Mouse (Mus musculus): Measurements from ENCODE around the gene Supt20. TPM values are rescaled to one million over a fixed set of nuclear protein-coding genes. Genes with fewer than 3 reads are reported as not detected.
"Not testable (repeated sequence)": the region's sequence is repeated elsewhere in the genome, so short reads cannot be mapped to it uniquely, and the experiment has no call there.

The Supt20 gene
- polyA plus RNA-seq, 1 experiment from 2014 or later = 92.5 TPM

GRCm38 (mm10) chr3:54737317-54737716 lies 44.7 kb downstream of the Supt20 start:
- no peak for ATAC-seq (ENCODE audit: low FRiP score)
- no peaks in the 10 kb centered on the region for H3K9me3 ChIP-seq

GRCm38 (mm10) chr3:54741965-54742364 lies 49.4 kb downstream of the Supt20 start:
- ATAC-seq (ENCODE audit: low FRiP score) = no peak
- WGBS = 98% methylated on average over 11 of the region's 11 CpGs
- H3K27me3 ChIP-seq = no peaks in the 10 kb centered on the region

More at GRCm38 (mm10) chr3:54737317-54737716, 44.7 kb downstream of the Supt20 start:
- H3K4me2 ChIP-seq = no peak overlapping the region
- H3K4me3 ChIP-seq = no peak overlapping the region
- H3K27ac ChIP-seq = no peak overlapping the region
- no peaks in the 10 kb centered on the region for H3K27me3 ChIP-seq
- 99% methylated on average over 8 of the region's 8 CpGs for WGBS
- no peak overlapping the region for H3K9ac ChIP-seq
- peaks cover 39% of the 10 kb centered on the region for H3K36me3 ChIP-seq
- H3K4me1 ChIP-seq (replicated peaks) = peaks cover 22% of the 10 kb centered on the region

GRCm38 (mm10) chr3:54745799-54746198 lies 53.2 kb downstream of the Supt20 start:
- no peak overlapping the region for H3K27ac ChIP-seq
- H3K4me1 ChIP-seq (replicated peaks) = no peaks in the 10 kb centered on the region
- no peaks in the 10 kb centered on the region for H3K27me3 ChIP-seq
- H3K36me3 ChIP-seq = peaks cover 100% of the 10 kb centered on the region
- 59% methylated on average over 5 of the region's 5 CpGs for WGBS
- no peak overlapping the region for H3K9ac ChIP-seq
- ATAC-seq (ENCODE audit: low FRiP score) = no peak
- H3K9me3 ChIP-seq = no peaks in the 10 kb centered on the region
- H3K4me3 ChIP-seq = no peak overlapping the region
- no peak overlapping the region for H3K4me2 ChIP-seq

More at GRCm38 (mm10) chr3:54741965-54742364, 49.4 kb downstream of the Supt20 start:
- Histone ChIP-seq H3K4me3 (no peak overlapping the region), H3K9ac (no peak overlapping the region), H3K9me3 (no peaks in the 10 kb centered on the region), H3K4me2 (no peak overlapping the region), H3K27ac (no peak overlapping the region), H3K36me3 (peaks cover 82% of the 10 kb centered on the region), H3K4me1 (replicated peaks) (no peaks in the 10 kb centered on the region)

GRCm38 (mm10) chr3:54753411-54753810 lies 60.8 kb downstream of the Supt20 start:
- Histone ChIP-seq H3K27me3 (peaks cover 20% of the 10 kb centered on the region), H3K4me2 (no peak overlapping the region), H3K27ac (no peak overlapping the region), H3K9ac (no peak overlapping the region), H3K9me3 (no peaks in the 10 kb centered on the region), H3K36me3 (peaks cover 37% of the 10 kb centered on the region), H3K4me3 (no peak overlapping the region), H3K4me1 (replicated peaks) (peaks cover 21% of the 10 kb centered on the region)
- no peak for ATAC-seq (ENCODE audit: low FRiP score)
- 83% methylated on average over 4 of the region's 4 CpGs for WGBS

GRCm38 (mm10) chr3:54755145-54756041 lies 62.8 kb downstream of the Supt20 start, which contains the start of gene Smad9:
Smad9 (plus strand) TSS chr3:54755582.
- peak; percentile 90 for ATAC-seq (ENCODE audit: low FRiP score)
- Histone ChIP-seq H3K27ac (peak within 1 kb of the TSS; percentile 40; the same call in 1 of the 2 replicates), H3K4me2 (peak within 1 kb of the TSS; percentile 100)

GRCm38 (mm10) chr3:54756058-54756457 lies 63.5 kb downstream of the Supt20 start:
- ATAC-seq (ENCODE audit: low FRiP score) = 0 out of 2 replicates have a peak, but pooled peaks have one; percentile 41
- Histone ChIP-seq H3K4me3 (peak overlapping the region; percentile 70), H3K4me1 (replicated peaks) (peaks cover 21% of the 10 kb centered on the region), H3K27me3 (peaks cover 20% of the 10 kb centered on the region), H3K4me2 (peak overlapping the region; percentile 100), H3K9me3 (no peaks in the 10 kb centered on the region), H3K36me3 (peaks cover 10% of the 10 kb centered on the region), H3K27ac (no peak overlapping the region), H3K9ac (peak overlapping the region; percentile 81)
- WGBS = 0% methylated on average over 11 of the region's 11 CpGs

More at GRCm38 (mm10) chr3:54755145-54756041, 62.8 kb downstream of the Supt20 start, which contains the start of gene Smad9:
- Histone ChIP-seq H3K36me3 (peaks cover 17% of the 10 kb centered on the region), H3K9me3 (no peaks in the 10 kb centered on the region), H3K27me3 (peaks cover 20% of the 10 kb centered on the region), H3K4me3 (peak within 1 kb of the TSS; percentile 70), H3K9ac (peak within 1 kb of the TSS; percentile 81), H3K4me1 (replicated peaks) (peaks cover 21% of the 10 kb centered on the region)
- under 1% methylated on average over 65 of the region's 66 CpGs for WGBS

GRCm38 (mm10) chr3:54757446-54757845 lies 64.8 kb downstream of the Supt20 start:
- Histone ChIP-seq H3K9ac (no peak overlapping the region), H3K4me1 (replicated peaks) (peaks cover 21% of the 10 kb centered on the region), H3K27me3 (peaks cover 20% of the 10 kb centered on the region), H3K4me2 (no peak overlapping the region), H3K36me3 (no peaks in the 10 kb centered on the region), H3K27ac (no peak overlapping the region), H3K9me3 (no peaks in the 10 kb centered on the region), H3K4me3 (no peak overlapping the region)
- WGBS = 91% methylated on average over 8 of the region's 8 CpGs
- ATAC-seq (ENCODE audit: low FRiP score) = no peak

GRCm38 (mm10) chr3:54759211-54759610 lies 66.6 kb downstream of the Supt20 start:
- ATAC-seq (ENCODE audit: low FRiP score) = no peak
- Histone ChIP-seq H3K9ac (no peak overlapping the region), H3K27ac (no peak overlapping the region), H3K9me3 (no peaks in the 10 kb centered on the region), H3K4me2 (no peak overlapping the region), H3K36me3 (no peaks in the 10 kb centered on the region), H3K4me1 (replicated peaks) (peaks cover 21% of the 10 kb centered on the region), H3K4me3 (no peak overlapping the region), H3K27me3 (peaks cover 20% of the 10 kb centered on the region)
- WGBS = 84% methylated on average over 9 of the region's 9 CpGs

GRCm38 (mm10) chr3:54760321-54761115 lies 67.9 kb downstream of the Supt20 start:
- no peak for ATAC-seq (ENCODE audit: low FRiP score)
- no peak overlapping the region for H3K9ac ChIP-seq
- H3K4me1 ChIP-seq (replicated peaks) = peaks cover 14% of the 10 kb centered on the region
- no peaks in the 10 kb centered on the region for H3K36me3 ChIP-seq
- H3K9me3 ChIP-seq = no peaks in the 10 kb centered on the region
- H3K27me3 ChIP-seq = peaks cover 14% of the 10 kb centered on the region
- no peak overlapping the region for H3K4me3 ChIP-seq
- H3K27ac ChIP-seq = no peak overlapping the region
- WGBS = 38% methylated on average over 15 of the region's 15 CpGs
- no peak overlapping the region for H3K4me2 ChIP-seq

GRCm38 (mm10) chr3:54761258-54761657 lies 68.7 kb downstream of the Supt20 start:
- no peaks in the 10 kb centered on the region for H3K36me3 ChIP-seq
- ATAC-seq (ENCODE audit: low FRiP score) = no peak
- H3K27ac ChIP-seq = no peak overlapping the region
- no peak overlapping the region for H3K9ac ChIP-seq
- H3K4me2 ChIP-seq = no peak overlapping the region
- no peak overlapping the region for H3K4me3 ChIP-seq
- WGBS = 76% methylated on average over 1 of the region's 1 CpGs
- peaks cover 6% of the 10 kb centered on the region for H3K4me1 ChIP-seq (replicated peaks)
- peaks cover 10% of the 10 kb centered on the region for H3K27me3 ChIP-seq
- no peaks in the 10 kb centered on the region for H3K9me3 ChIP-seq

GRCm38 (mm10) chr3:54764418-54764817 lies 71.8 kb downstream of the Supt20 start:
- peak; percentile 81 for ATAC-seq (ENCODE audit: low FRiP score)
- H3K27ac ChIP-seq = no peak overlapping the region
- H3K27me3 ChIP-seq = no peaks in the 10 kb centered on the region
- no peaks in the 10 kb centered on the region for H3K36me3 ChIP-seq
- no peaks in the 10 kb centered on the region for H3K4me1 ChIP-seq (replicated peaks)
- no peaks in the 10 kb centered on the region for H3K9me3 ChIP-seq
- no peak overlapping the region for H3K9ac ChIP-seq
- H3K4me3 ChIP-seq = peak overlapping the region; percentile 22
- H3K4me2 ChIP-seq = peak overlapping the region; percentile 36
- WGBS = 60% methylated on average over 18 of the region's 18 CpGs

GRCm38 (mm10) chr3:54765521-54765920 lies 72.9 kb downstream of the Supt20 start:
- ATAC-seq (ENCODE audit: low FRiP score); H3K27me3 ChIP-seq; H3K9me3 ChIP-seq; H3K27ac ChIP-seq; H3K4me2 ChIP-seq; H3K4me1 ChIP-seq (replicated peaks); H3K4me3 ChIP-seq; H3K9ac ChIP-seq; H3K36me3 ChIP-seq: not testable (repeated sequence)
- WGBS = 91% methylated on average over 6 of the region's 6 CpGs

Data from hindbrain, embryonic 13.5 days (tissue).